Mouse (Mus musculus) ES-E14 (cell line): Measurements from ENCODE around the gene Rhox3f. TPM values are rescaled to one million over a fixed set of nuclear protein-coding genes. Genes with fewer than 3 reads are reported as not detected.

Source experiments
- total RNA-seq: library from RNA; depleted of rRNA; stranded (reverse); fragments of 300-350 nt; gene quantifications from 2 replicates; pipeline ENCODE4 v1.2.3, GENCODE M21; 2012; rRNA removed

The Rhox3f gene
- total RNA-seq, 1 experiment: not detected

Other genes with a start within 250 kb of the Rhox3f start
- gene Rhox3a2, start 201.0 kb upstream of the Rhox3f start, total RNA-seq: not detected in 2 replicates
- 0.36 TPM in 1 of 2 replicates, not detected in the other for gene Rhox4a2, start 190.1 kb upstream of the Rhox3f start, total RNA-seq
- gene Rhox2b, start 168.9 kb upstream of the Rhox3f start, total RNA-seq: 0.69 and 2.1 TPM in 2 replicates
- gene Rhox4b, start 148.5 kb upstream of the Rhox3f start, total RNA-seq: 0.40 TPM in 1 of 2 replicates, not detected in the other
- gene Rhox2c, start 127.3 kb upstream of the Rhox3f start, total RNA-seq: 0.48 and 0.49 TPM in 2 replicates
- gene Rhox3c, start 122.4 kb upstream of the Rhox3f start, total RNA-seq: not detected in 2 replicates
- 0.27 TPM in 1 of 2 replicates, not detected in the other for gene Rhox4c, start 100.7 kb upstream of the Rhox3f start, total RNA-seq
- gene Rhox2d, start 87.6 kb upstream of the Rhox3f start, total RNA-seq: 0.31 TPM in 1 of 2 replicates, not detected in the other
- gene Rhox4d, start 66.6 kb upstream of the Rhox3f start, total RNA-seq: not detected in 2 replicates
- gene Rhox2e, start 50.5 kb upstream of the Rhox3f start, total RNA-seq: not detected in 2 replicates
- not detected in 2 replicates for gene Rhox3e, start 39.0 kb upstream of the Rhox3f start, total RNA-seq
- 0.22 TPM in 1 of 2 replicates, not detected in the other for gene Rhox4e, start 23.6 kb upstream of the Rhox3f start, total RNA-seq
- not detected in 2 replicates for gene Rhox2f, start 9.6 kb upstream of the Rhox3f start, total RNA-seq
- not detected in 2 replicates for gene Rhox4f, start 26.7 kb downstream of the Rhox3f start, total RNA-seq
- gene Rhox3g, start 47.6 kb downstream of the Rhox3f start, total RNA-seq: not detected in 2 replicates
- 0.71 TPM in 1 of 2 replicates, not detected in the other for gene Rhox2g, start 62.5 kb downstream of the Rhox3f start, total RNA-seq
- gene Rhox4g, start 70.3 kb downstream of the Rhox3f start, total RNA-seq: 0.11 TPM in 1 of 2 replicates, not detected in the other
- not detected in 2 replicates for gene Rhox3h, start 87.8 kb downstream of the Rhox3f start, total RNA-seq
- gene Rhox2h, start 92.3 kb downstream of the Rhox3f start, total RNA-seq: not detected in 2 replicates
- gene Rhox5, start 223.8 kb downstream of the Rhox3f start, total RNA-seq: 345 and 408 TPM in 2 replicates
- 13.8 and 38.0 TPM in 2 replicates for gene Rhox6, start 245.9 kb downstream of the Rhox3f start, total RNA-seq